Mouse (Mus musculus) CH12.LX (cell line): ENCODE results near the gene Fam227a. TPM values are rescaled to one million over a fixed set of nuclear protein-coding genes. Genes with fewer than 3 reads are reported as not detected.

Source experiments
- DNase-seq: peaks from one replicate; pipeline ENCODE4 v3.0.0-alpha.2; 2013; ENCODE audit errors: extremely low read depth
- H3K27ac ChIP-seq: 2 replicates; pipeline ENCODE4 v1.5.1; 2012; ENCODE audit warnings: low read depth, mild to moderate bottlenecking, control low read depth, moderate library complexity; ENCODE audit not compliant: insufficient read depth
- H3K27me3 ChIP-seq: replicated peaks from 2 replicates; pipeline ENCODE3; 2012; ENCODE audit warnings: inconsistent platforms
- H3K36me3 ChIP-seq, 2 experiments: replicated peaks in 1 of 2; 2 replicates each; pipeline versions ENCODE3 to v1.6.1; 2012; ENCODE audit warnings: inconsistent platforms in 1 of 2, low read length in 1 of 2, mild to moderate bottlenecking in 1 of 2, mixed read lengths in 1 of 2, moderate library complexity in 1 of 2; ENCODE audit not compliant: control insufficient read depth in 1 of 2, insufficient read depth in 1 of 2
- H3K4me1 ChIP-seq, 2 experiments: 2 replicates each; pipeline ENCODE4 v1.6.1; 2012; ENCODE audit warnings: inconsistent platforms in 1 of 2, moderate library complexity in 1 of 2; ENCODE audit not compliant: insufficient read depth in 2 of 2, control insufficient read depth in 1 of 2
- H3K4me2 ChIP-seq: 2 replicates; pipeline ENCODE4 v1.6.1; 2012; ENCODE audit warnings: low read depth, mild to moderate bottlenecking, control low read depth; ENCODE audit not compliant: poor library complexity, insufficient read depth, severe bottlenecking
- H3K4me3 ChIP-seq, 3 experiments: fragments of 150-350 bp in 1 of 3; sonication (generic) in 1 of 3; replicated peaks in 1 of 3; 2 replicates each; pipeline versions ENCODE3 to v1.5.1; 2011 to 2012; ENCODE audit warnings: low read depth in 2 of 3, low read length in 2 of 3, mild to moderate bottlenecking in 2 of 3, moderate library complexity in 2 of 3, control low read depth in 1 of 3, improper control_type of control experiment in 1 of 3, inconsistent platforms in 1 of 3, mixed read lengths in 1 of 3; ENCODE audit not compliant: poor library complexity in 1 of 3
- H3K79me2 ChIP-seq: replicated peaks from 2 replicates; pipeline ENCODE4 v1.6.1; 2012; ENCODE audit warnings: mild to moderate bottlenecking, moderate library complexity; ENCODE audit not compliant: control insufficient read depth, poor library complexity, insufficient read depth, severe bottlenecking; ENCODE audit errors: extremely low read depth
- H3K9ac ChIP-seq: 2 replicates; pipeline ENCODE4 v1.6.1; 2012; ENCODE audit warnings: low read depth, mild to moderate bottlenecking, control low read depth, moderate library complexity; ENCODE audit not compliant: insufficient read depth
- H3K9me3 ChIP-seq: replicated peaks from 2 replicates; pipeline ENCODE3; 2012; ENCODE audit warnings: low read length, inconsistent platforms, mixed read lengths
- BHLHE40 ChIP-seq: IDR thresholded peaks from 2 replicates; pipeline ENCODE4 v1.6.1; 2011; ENCODE audit warnings: mild to moderate bottlenecking, low read depth, low read length, improper control_type of control experiment
- CHD1 ChIP-seq: IDR thresholded peaks from 2 replicates; pipeline ENCODE4 v1.6.1; 2012; ENCODE audit warnings: low read depth, low read length, improper control_type of control experiment, inconsistent platforms
- E2F4 ChIP-seq: IDR thresholded peaks from 2 replicates; pipeline ENCODE4 v1.6.1; 2011; ENCODE audit warnings: low read depth, low read length, improper control_type of control experiment; ENCODE audit not compliant: insufficient replicate concordance
- ETS1 ChIP-seq: conservative IDR thresholded peaks from 2 replicates; pipeline ENCODE4 v1.6.1; 2012; ENCODE audit warnings: low read depth, mild to moderate bottlenecking, inconsistent platforms, low read length, improper control_type of control experiment, moderate library complexity
- JUND ChIP-seq: conservative IDR thresholded peaks from 2 replicates; pipeline ENCODE4 v1.6.1; 2011; ENCODE audit warnings: low read depth, low read length, improper control_type of control experiment
- MAFK ChIP-seq: IDR thresholded peaks from 2 replicates; pipeline ENCODE4 v1.6.1; 2011; ENCODE audit warnings: low read length, improper control_type of control experiment; ENCODE audit not compliant: insufficient replicate concordance
- NRF1 ChIP-seq: IDR thresholded peaks from 2 replicates; pipeline ENCODE4 v1.6.1; 2014; ENCODE audit warnings: low read depth, mild to moderate bottlenecking, inconsistent platforms, low read length, improper control_type of control experiment, moderate library complexity
- RAD21 ChIP-seq: IDR thresholded peaks from 2 replicates; pipeline ENCODE4 v1.6.1; 2011; ENCODE audit warnings: low read depth, mild to moderate bottlenecking, low read length, improper control_type of control experiment, moderate library complexity
- SMC3 ChIP-seq: IDR thresholded peaks from 2 replicates; pipeline ENCODE4 v1.6.1; 2011; ENCODE audit warnings: low read depth, low read length, improper control_type of control experiment
- TBP ChIP-seq: conservative IDR thresholded peaks from 2 replicates; pipeline ENCODE4 v1.6.1; 2011; ENCODE audit warnings: low read depth, low read length, improper control_type of control experiment
- TCF12 ChIP-seq: IDR thresholded peaks from 2 replicates; pipeline ENCODE4 v1.6.1; 2014; ENCODE audit warnings: low read depth, mild to moderate bottlenecking, inconsistent platforms, low read length, improper control_type of control experiment
- USF2 ChIP-seq: conservative IDR thresholded peaks from 2 replicates; pipeline ENCODE4 v1.6.1; 2011; ENCODE audit warnings: low read depth, low read length, improper control_type of control experiment
- ZMIZ1 ChIP-seq: IDR thresholded peaks from 2 replicates; pipeline ENCODE4 v1.6.1; 2012; ENCODE audit warnings: low read depth, mild to moderate bottlenecking, inconsistent platforms, low read length, improper control_type of control experiment
- dilution Hi-C: fragments of 300-500 bp; cut with MboI; formaldehyde crosslinking; loops from 2 replicates; pipeline ENCODE4 v1.14.3; 2020; ENCODE audit warnings: low sequenced_read_pairs; ENCODE audit not compliant: extremely low pct_unique_long_range_greater_than_20kb, extremely low pct_ligation_motif_present
- in situ Hi-C: fragments of 300-500 bp; cut with MboI; formaldehyde crosslinking; loops from 3 replicates; pipeline ENCODE4 v1.14.3; 2019; ENCODE audit warnings: low sequenced_read_pairs, low pct_ligation_motif_present, low pct_unique_long_range_greater_than_20kb, mixed read lengths
- polyA plus RNA-seq: library from polyadenylated mRNA; unstranded; fragments of >175 nt; gene quantifications from 2 replicates; pipeline ENCODE4 v1.2.1, GENCODE M21; 2012; ENCODE audit warnings: low read depth; ENCODE audit not compliant: insufficient read length
- total RNA-seq, 2 experiments: library from RNA; depleted of rRNA; stranded (reverse); fragments of 300-350 nt in 1 of 2; fragments of >200 nt in 1 of 2; gene quantifications; 2 replicates each; pipeline ENCODE4 v1.2.3; 2012 to 2014

Fam227a gene
- total and polyA plus RNA-seq, 3 experiments: 0.20 to 0.48 (median 0.42) TPM

DNA sequence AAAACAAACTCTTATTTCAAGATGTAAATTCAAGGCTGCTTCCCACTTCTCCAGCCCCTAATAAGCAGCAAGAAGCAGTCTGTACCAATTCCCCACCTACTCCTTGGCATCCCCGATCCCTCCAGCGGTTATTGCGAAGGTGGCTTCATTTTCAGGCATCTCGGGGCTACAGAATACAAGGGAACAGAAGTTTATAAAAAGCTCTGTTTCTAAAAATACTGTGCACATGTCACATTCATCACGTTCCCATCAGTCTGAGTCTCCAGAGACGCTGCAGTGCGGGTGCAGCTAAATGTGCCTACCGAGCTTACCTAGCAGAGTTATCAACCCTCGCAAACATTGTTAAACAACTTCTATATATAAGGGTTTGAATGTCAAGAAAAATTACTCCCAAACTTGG, 96.3 kb downstream of the Fam227a start:
- no peak overlapping the region for H3K4me3 ChIP-seq
- H3K4me1 ChIP-seq: no peaks in the 10 kb centered on the region; a peak in 1 of 4 replicates
- no peak overlapping the region for H3K9ac ChIP-seq
- H3K9me3 ChIP-seq: no peaks in the 10 kb centered on the region
- H3K27me3 ChIP-seq: no peaks in the 10 kb centered on the region
- in situ Hi-C loops: no loop called here
- TF ChIP-seq ETS1 (no peak), NRF1 (no peak), RAD21 (no peak), BHLHE40 (no peak), USF2 (no peak), ZMIZ1 (no peak), E2F4 (no peak), CHD1 (no peak), SMC3 (no peak), TBP (no peak), MAFK (no peak), TCF12 (no peak), JUND (no peak)
- no peaks in the 10 kb centered on the region for H3K36me3 ChIP-seq
- H3K27ac ChIP-seq: no peak overlapping the region
- no peaks in the 10 kb centered on the region for H3K79me2 ChIP-seq
- dilution Hi-C loops: no loop called here
- H3K4me2 ChIP-seq: no peak overlapping the region
- DNase-seq: no peak

DNA sequence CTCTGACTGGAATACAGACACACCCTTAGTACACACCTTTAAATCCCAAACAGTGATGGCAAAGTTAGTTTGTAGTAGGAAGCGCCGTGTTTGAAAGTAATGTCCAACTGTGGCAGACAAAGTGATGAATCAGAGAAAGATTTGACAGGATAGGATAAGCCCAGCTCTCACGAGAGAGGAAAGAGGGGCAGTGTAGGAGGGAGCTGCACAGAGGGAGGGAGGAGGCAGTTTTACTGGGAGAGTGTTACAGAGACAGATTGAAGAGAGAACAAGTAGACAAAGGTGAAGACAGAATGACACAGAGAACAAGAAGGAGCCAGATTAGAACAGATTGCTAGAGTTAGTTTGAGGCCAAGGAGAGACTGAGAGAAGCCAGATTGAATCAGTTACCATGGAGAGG, 99.1 kb downstream of the Fam227a start:
- H3K79me2 ChIP-seq: no peaks in the 10 kb centered on the region
- no peaks in the 10 kb centered on the region; a peak in 1 of 4 replicates for H3K4me1 ChIP-seq
- no peak overlapping the region for H3K4me2 ChIP-seq
- H3K36me3 ChIP-seq: no peaks in the 10 kb centered on the region
- TF ChIP-seq RAD21: no peak
- H3K9ac ChIP-seq: no peak overlapping the region
- no peaks in the 10 kb centered on the region for H3K27me3 ChIP-seq
- H3K4me3 ChIP-seq: no peak overlapping the region
- H3K27ac ChIP-seq: no peak overlapping the region
- dilution Hi-C loops (no loop called here), in situ Hi-C loops (no loop called here)
- no peak for DNase-seq
- H3K9me3 ChIP-seq: no peaks in the 10 kb centered on the region

Other genes starting within 250 kb of the Fam227a start
- 33.3 and 46.7 TPM in 2 replicates for gene Csnk1e, start 203.4 kb downstream of the Fam227a start, total RNA-seq (2012; rRNA removed)
- gene Csnk1e, start 203.4 kb downstream of the Fam227a start, total RNA-seq (2014; rRNA removed): 10.4 and 12.2 TPM in 2 replicates
- 16.8 and 18.5 TPM in 2 replicates for gene Csnk1e, start 203.4 kb downstream of the Fam227a start, polyA plus RNA-seq
- gene Kcnj4, start 153.7 kb downstream of the Fam227a start, total RNA-seq (2012; rRNA removed): not detected in 2 replicates
- gene Kcnj4, start 153.7 kb downstream of the Fam227a start, total RNA-seq (2014; rRNA removed): not detected in 2 replicates
- gene Kcnj4, start 153.7 kb downstream of the Fam227a start, polyA plus RNA-seq: not detected in 2 replicates
- gene Kdelr3, start 142.5 kb downstream of the Fam227a start, total RNA-seq (2012; rRNA removed): 7.3 and 7.4 TPM in 2 replicates
- 0.88 and 0.94 TPM in 2 replicates for gene Kdelr3, start 142.5 kb downstream of the Fam227a start, total RNA-seq (2014; rRNA removed)
- gene Kdelr3, start 142.5 kb downstream of the Fam227a start, polyA plus RNA-seq: 0.33 and 0.80 TPM in 2 replicates
- gene Ddx17, start 112.2 kb downstream of the Fam227a start, total RNA-seq (2012; rRNA removed): 81.3 and 93.0 TPM in 2 replicates
- gene Ddx17, start 112.2 kb downstream of the Fam227a start, total RNA-seq (2014; rRNA removed): 79.8 and 84.6 TPM in 2 replicates
- gene Ddx17, start 112.2 kb downstream of the Fam227a start, polyA plus RNA-seq: 108 and 114 TPM in 2 replicates
- gene Dmc1, start 53.8 kb downstream of the Fam227a start, total RNA-seq (2012; rRNA removed): not detected in 2 replicates
- not detected in 2 replicates for gene Dmc1, start 53.8 kb downstream of the Fam227a start, total RNA-seq (2014; rRNA removed)
- gene Dmc1, start 53.8 kb downstream of the Fam227a start, polyA plus RNA-seq: not detected in 2 replicates
- gene Cby1, start 243 bp upstream of the Fam227a start, total RNA-seq (2012; rRNA removed): 17.6 and 20.2 TPM in 2 replicates
- 19.3 and 19.5 TPM in 2 replicates for gene Cby1, start 243 bp upstream of the Fam227a start, total RNA-seq (2014; rRNA removed)
- gene Cby1, start 243 bp upstream of the Fam227a start, polyA plus RNA-seq: 16.9 and 20.7 TPM in 2 replicates
- gene Tomm22, start 11.9 kb upstream of the Fam227a start, total RNA-seq (2012; rRNA removed): 109 and 142 TPM in 2 replicates
- 495 and 496 TPM in 2 replicates for gene Tomm22, start 11.9 kb upstream of the Fam227a start, total RNA-seq (2014; rRNA removed)
- 212 and 234 TPM in 2 replicates for gene Tomm22, start 11.9 kb upstream of the Fam227a start, polyA plus RNA-seq
- gene Josd1, start 29.0 kb upstream of the Fam227a start, total RNA-seq (2012; rRNA removed): 34.9 and 41.0 TPM in 2 replicates
- 48.3 and 50.6 TPM in 2 replicates for gene Josd1, start 29.0 kb upstream of the Fam227a start, total RNA-seq (2014; rRNA removed)
- gene Josd1, start 29.0 kb upstream of the Fam227a start, polyA plus RNA-seq: 28.2 and 30.1 TPM in 2 replicates
- gene Gtpbp1, start 31.9 kb upstream of the Fam227a start, total RNA-seq (2012; rRNA removed): 32.9 and 34.2 TPM in 2 replicates
- 25.3 and 25.5 TPM in 2 replicates for gene Gtpbp1, start 31.9 kb upstream of the Fam227a start, total RNA-seq (2014; rRNA removed)
- gene Gtpbp1, start 31.9 kb upstream of the Fam227a start, polyA plus RNA-seq: 45.2 and 45.3 TPM in 2 replicates
- 20.1 and 26.5 TPM in 2 replicates for gene Sun2, start 83.6 kb upstream of the Fam227a start, total RNA-seq (2012; rRNA removed)
- 18.6 and 20.8 TPM in 2 replicates for gene Sun2, start 83.6 kb upstream of the Fam227a start, total RNA-seq (2014; rRNA removed)
- gene Sun2, start 83.6 kb upstream of the Fam227a start, polyA plus RNA-seq: 19.7 and 22.3 TPM in 2 replicates
- gene Dnal4, start 118.9 kb upstream of the Fam227a start, total RNA-seq (2012; rRNA removed): 16.5 and 20.9 TPM in 2 replicates
- 11.3 and 11.7 TPM in 2 replicates for gene Dnal4, start 118.9 kb upstream of the Fam227a start, total RNA-seq (2014; rRNA removed)
- 17.8 and 18.5 TPM in 2 replicates for gene Dnal4, start 118.9 kb upstream of the Fam227a start, polyA plus RNA-seq
- gene Nptxr, start 145.8 kb upstream of the Fam227a start, total RNA-seq (2012; rRNA removed): 0.92 and 2.1 TPM in 2 replicates
- 0.09 TPM in 1 of 2 replicates, not detected in the other for gene Nptxr, start 145.8 kb upstream of the Fam227a start, total RNA-seq (2014; rRNA removed)
- gene Nptxr, start 145.8 kb upstream of the Fam227a start, polyA plus RNA-seq: 0.14 and 0.16 TPM in 2 replicates
- gene Npcd, start 175.3 kb upstream of the Fam227a start, total RNA-seq (2012; rRNA removed): 0.59 and 0.67 TPM in 2 replicates
- not detected in 2 replicates for gene Npcd, start 175.3 kb upstream of the Fam227a start, total RNA-seq (2014; rRNA removed)
- gene Npcd, start 175.3 kb upstream of the Fam227a start, polyA plus RNA-seq: not detected in 2 replicates
- 29.9 and 30.0 TPM in 2 replicates for gene Cbx6, start 175.7 kb upstream of the Fam227a start, total RNA-seq (2012; rRNA removed)
- 10.0 and 11.1 TPM in 2 replicates for gene Cbx6, start 175.7 kb upstream of the Fam227a start, total RNA-seq (2014; rRNA removed)
- gene Cbx6, start 175.7 kb upstream of the Fam227a start, polyA plus RNA-seq: 38.1 and 40.7 TPM in 2 replicates
- 3.9 and 4.7 TPM in 2 replicates for gene Apobec3, start 232.7 kb upstream of the Fam227a start, total RNA-seq (2012; rRNA removed)
- gene Apobec3, start 232.7 kb upstream of the Fam227a start, total RNA-seq (2014; rRNA removed): 8.7 and 10.4 TPM in 2 replicates
- 94.3 and 98.5 TPM in 2 replicates for gene Apobec3, start 232.7 kb upstream of the Fam227a start, polyA plus RNA-seq